Mouse (Mus musculus) bone marrow, adult 2 months (tissue): Measurements from ENCODE around the gene Zmynd12.

Experiments used
- CTCF ChIP-seq: fragments of 200-500 bp; IDR thresholded peaks from 2 replicates; pipeline ENCODE4 v1.5.1; 2011; ENCODE audit warnings: low read length, control low read depth; ENCODE audit not compliant: control insufficient read depth, insufficient read depth
- POLR2A ChIP-seq: fragments of 200-500 bp; IDR thresholded peaks from 2 replicates; pipeline ENCODE4 v1.6.1; 2011; ENCODE audit warnings: low read depth, mild to moderate bottlenecking, control low read depth, low read length, borderline replicate concordance; ENCODE audit not compliant: control insufficient read depth

- TF ChIP-seq CTCF (no peak), POLR2A (no peak)
Measured at GRCm38 (mm10) chr4:119381471-119382190, 41.0 kb upstream of the Zmynd12 start.
